Mouse (Mus musculus) hindbrain, embryonic 11.5 days (tissue): Measurements from ENCODE around the gene Gnaq. TPM values are rescaled to one million over a fixed set of nuclear protein-coding genes. Genes with fewer than 3 reads are reported as not detected.

Experiments used
- ATAC-seq: fragments of 200-750 bp; cut with Nextera tagmentation; 2 replicates; pipeline ENCODE4 v1.8.0; 2017; ENCODE audit warnings: mild to moderate bottlenecking, moderate TSS enrichment, moderate library complexity; ENCODE audit not compliant: low FRiP score
- DNase-seq: peaks from one replicate; pipeline ENCODE4 v3.0.0-alpha.2; 2015; ENCODE audit warnings: low spot score
- H3K27ac ChIP-seq: fragments of 300-500 bp; sonication (generic); 2 replicates; pipeline ENCODE4 v1.5.1; 2014; ENCODE audit warnings: mild to moderate bottlenecking, low read depth, low read length
- H3K27me3 ChIP-seq: fragments of 300-500 bp; sonication (generic); 2 replicates; pipeline ENCODE4 v1.6.1; 2014; ENCODE audit warnings: mild to moderate bottlenecking, low read length, moderate library complexity, mixed read lengths; ENCODE audit not compliant: control insufficient read depth, insufficient read depth
- H3K36me3 ChIP-seq: fragments of 300-500 bp; sonication (generic); 2 replicates; pipeline ENCODE4 v1.6.1; 2014; ENCODE audit warnings: mild to moderate bottlenecking, low read length, moderate library complexity, mixed read lengths; ENCODE audit not compliant: control insufficient read depth, insufficient read depth
- H3K4me1 ChIP-seq: fragments of 300-500 bp; sonication (generic); replicated peaks from 2 replicates; pipeline ENCODE4 v1.6.1; 2014; ENCODE audit warnings: low read length, mixed read lengths; ENCODE audit not compliant: control insufficient read depth, insufficient read depth
- H3K4me2 ChIP-seq: fragments of 300-500 bp; sonication (generic); replicated peaks from 2 replicates; pipeline ENCODE4 v1.6.1; 2014; ENCODE audit warnings: mild to moderate bottlenecking, low read depth, low read length
- H3K4me3 ChIP-seq: fragments of 300-500 bp; sonication (generic); 2 replicates; pipeline ENCODE4 v1.5.1; 2014; ENCODE audit warnings: low read depth, low read length
- H3K9ac ChIP-seq: fragments of 300-500 bp; sonication (generic); 2 replicates; pipeline ENCODE4 v1.6.1; 2014; ENCODE audit warnings: low read depth, low read length
- H3K9me3 ChIP-seq: fragments of 300-500 bp; sonication (generic); 2 replicates; pipeline ENCODE4 v1.6.1; 2016; ENCODE audit warnings: low read length; ENCODE audit not compliant: control insufficient read depth
- WGBS: fragments of 180-500 bp; shearing (Covaris S2); extraction: QIAGEN DNeasy Blood & Tissue Kit; methylation state at CpG from one replicate; pipeline ENCODE4 v1.1.7; 2014; 5-methylcytosine and 5-hydroxymethylcytosine counted together
- polyA plus RNA-seq: library from polyadenylated mRNA; unstranded; fragments of >200 nt; fragmentation: Nextera tagmentation; extraction: Ambion mirVana; gene quantifications from 2 replicates; pipeline ENCODE4 v1.2.1, GENCODE M21; 2014

The Gnaq gene
- polyA plus RNA-seq, 1 experiment from 2014 or later, result 23.2 TPM

DNA sequence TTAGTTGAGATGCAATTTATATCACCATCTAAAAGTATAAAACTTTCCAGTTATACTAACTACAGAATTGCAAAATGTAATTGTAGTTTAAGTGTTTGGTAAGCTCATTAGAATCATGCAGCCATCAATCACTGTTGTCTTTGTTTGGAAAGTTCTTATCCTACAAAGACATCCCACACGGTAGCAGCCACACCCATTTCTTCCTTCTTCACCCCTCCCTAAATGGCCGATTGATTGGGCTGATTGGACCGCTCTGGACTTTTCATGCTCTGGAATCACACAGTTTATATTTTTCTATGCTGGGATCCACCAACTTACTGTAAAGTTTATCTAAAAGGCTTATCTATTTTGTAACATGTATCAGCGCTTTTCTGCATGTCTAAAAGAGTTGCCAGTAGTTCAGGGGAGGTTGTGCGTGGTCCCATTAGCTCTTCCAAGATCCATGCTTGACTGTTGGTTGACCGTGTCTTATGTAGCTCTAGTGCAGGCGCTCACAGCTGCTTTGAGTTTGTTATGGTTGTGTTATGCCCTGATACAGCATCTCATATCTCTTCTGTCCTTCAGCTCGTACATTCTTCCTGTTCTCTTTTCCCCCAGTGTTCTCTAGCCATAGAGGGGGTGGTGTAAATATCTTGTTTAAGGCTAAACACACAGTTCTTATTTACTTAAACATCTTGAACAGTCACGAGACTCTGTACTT is 56.6 kb downstream of the Gnaq start:
- Histone ChIP-seq H3K4me2 (no peak overlapping the region), H3K27me3 (no peaks in the 10 kb centered on the region), H3K9ac (no peak overlapping the region), H3K36me3 (no peaks in the 10 kb centered on the region), H3K27ac (no peak overlapping the region), H3K9me3 (no peaks in the 10 kb centered on the region), H3K4me1 (no peaks in the 10 kb centered on the region), H3K4me3 (no peak overlapping the region)
- DNase-seq (no peak), ATAC-seq (no peak)
- 80% methylated on average over 9 of the region's 9 CpGs for WGBS

DNA sequence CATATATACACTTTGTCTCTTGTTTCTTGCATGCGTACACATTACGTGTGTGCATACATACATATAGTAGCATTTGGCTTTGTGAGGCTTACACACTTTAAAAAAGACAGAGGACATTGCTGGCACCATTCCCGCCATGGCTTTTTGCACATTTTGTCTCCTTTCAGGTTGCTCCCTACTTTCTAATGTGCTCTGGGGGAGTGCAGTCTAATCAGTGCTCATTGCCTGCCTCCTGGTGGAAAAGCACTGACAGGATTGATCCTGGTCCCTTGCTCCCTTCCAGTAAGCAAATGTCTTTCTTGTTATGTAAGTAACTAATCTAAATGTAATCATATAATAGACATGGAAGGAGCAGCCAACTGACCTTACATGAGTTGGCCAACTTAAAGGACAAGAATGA is 65.5 kb downstream of the Gnaq start:
- ATAC-seq (no peak), DNase-seq (no peak)
- no peaks in the 10 kb centered on the region for H3K9me3 ChIP-seq
- H3K4me1 ChIP-seq, result no peaks in the 10 kb centered on the region
- no peaks in the 10 kb centered on the region for H3K36me3 ChIP-seq
- H3K27me3 ChIP-seq, result no peaks in the 10 kb centered on the region
- no peak overlapping the region for H3K4me2 ChIP-seq
- no peak overlapping the region for H3K9ac ChIP-seq
- H3K4me3 ChIP-seq, result no peak overlapping the region
- WGBS, result 94% methylated on average over 3 of the region's 3 CpGs
- no peak overlapping the region for H3K27ac ChIP-seq

DNA sequence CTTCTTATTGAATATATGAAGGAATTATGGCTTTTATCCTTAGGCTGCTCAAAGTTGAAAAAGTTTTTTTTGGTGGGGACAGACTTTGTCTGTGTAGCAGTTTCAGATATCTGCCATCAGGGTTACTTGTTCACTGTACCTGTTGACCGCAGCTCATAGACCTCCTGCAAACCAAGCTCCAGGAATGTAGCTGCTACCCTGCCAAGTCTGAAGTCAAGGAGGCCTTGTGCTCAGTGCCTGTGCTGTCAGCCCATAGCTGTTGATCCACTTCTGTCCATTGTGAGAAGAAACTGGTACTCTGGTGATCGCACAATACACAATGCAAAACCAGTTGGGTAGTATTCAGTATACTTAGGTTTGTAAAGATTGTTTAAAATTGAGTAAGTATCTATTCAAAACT is 68.7 kb downstream of the Gnaq start:
- Histone ChIP-seq H3K9ac (no peak overlapping the region), H3K4me3 (no peak overlapping the region), H3K27ac (no peak overlapping the region), H3K4me1 (no peaks in the 10 kb centered on the region), H3K4me2 (no peak overlapping the region), H3K36me3 (no peaks in the 10 kb centered on the region), H3K9me3 (no peaks in the 10 kb centered on the region), H3K27me3 (no peaks in the 10 kb centered on the region)
- ATAC-seq, result no peak
- DNase-seq, result no peak
- 94% methylated on average over 2 of the region's 2 CpGs for WGBS

DNA sequence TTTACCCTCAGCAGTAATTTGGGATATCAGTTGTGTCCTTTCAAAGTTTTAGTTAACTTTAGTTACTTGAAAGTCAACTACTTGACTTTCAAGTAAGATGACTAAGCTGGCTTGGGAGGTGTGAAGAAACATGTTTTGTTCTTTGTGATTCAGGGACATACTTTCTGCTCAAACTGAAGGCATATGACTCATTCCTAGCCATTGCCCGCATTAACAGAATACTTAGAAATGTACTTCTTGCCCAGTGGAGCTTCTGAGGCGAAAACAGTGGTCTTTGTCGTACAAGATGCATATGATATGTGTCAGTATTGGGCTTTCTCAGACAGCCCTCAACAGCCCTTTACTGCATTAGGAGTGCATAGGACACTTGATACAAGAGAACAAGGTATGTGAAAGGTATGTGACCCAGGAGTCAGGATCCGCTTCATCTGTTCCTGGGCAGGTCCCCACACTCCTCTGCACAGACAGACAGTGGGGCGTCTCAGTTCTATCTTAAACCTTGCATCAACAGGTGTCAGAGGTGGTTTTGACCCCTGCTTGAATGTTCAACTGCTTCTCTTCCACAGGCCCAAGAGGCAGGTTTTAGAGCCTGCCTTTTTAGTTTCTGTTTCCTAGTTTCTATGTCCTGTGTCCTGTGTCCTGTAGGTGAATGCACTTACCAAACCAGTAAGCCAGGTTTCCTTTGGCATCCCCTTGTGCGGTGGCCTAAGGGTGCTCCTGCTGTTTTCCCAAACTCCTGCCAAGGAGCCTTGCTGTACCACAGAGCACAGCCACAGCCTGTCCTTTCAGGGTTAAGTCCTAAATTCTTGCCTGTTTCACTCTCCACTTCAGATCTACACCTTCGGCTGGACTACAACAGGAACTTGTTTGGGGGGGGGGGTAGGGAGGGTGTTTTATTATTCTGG is 72.4 kb downstream of the Gnaq start:
- WGBS, result 88% methylated on average over 7 of the region's 7 CpGs
- no peaks in the 10 kb centered on the region for H3K4me1 ChIP-seq
- H3K27ac ChIP-seq, result no peak overlapping the region
- no peak for DNase-seq
- no peak for ATAC-seq
- H3K27me3 ChIP-seq, result no peaks in the 10 kb centered on the region
- no peak overlapping the region for H3K4me3 ChIP-seq
- H3K9ac ChIP-seq, result no peak overlapping the region
- no peak overlapping the region for H3K4me2 ChIP-seq
- H3K9me3 ChIP-seq, result no peaks in the 10 kb centered on the region
- no peaks in the 10 kb centered on the region for H3K36me3 ChIP-seq

DNA sequence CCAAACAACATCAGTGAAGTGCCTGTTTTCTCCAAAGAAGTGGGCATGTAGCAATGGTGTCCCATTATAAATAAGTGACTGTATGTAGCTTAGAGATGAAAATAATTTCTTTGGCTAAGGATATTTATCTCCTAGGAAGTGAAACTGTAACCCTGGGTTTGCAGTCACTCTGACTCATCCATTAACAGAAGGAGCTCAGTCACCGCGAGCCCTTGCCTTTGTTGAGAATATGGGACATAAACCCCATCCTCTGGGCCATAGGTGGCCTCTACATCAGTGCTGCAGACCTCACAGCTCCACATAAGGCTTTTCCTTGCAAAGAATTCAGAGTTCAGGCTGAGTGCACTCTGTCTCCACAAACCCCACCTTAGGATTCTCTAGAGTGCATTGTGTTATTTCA is 77.0 kb downstream of the Gnaq start:
- no peak overlapping the region for H3K27ac ChIP-seq
- 91% methylated on average over 2 of the region's 2 CpGs for WGBS
- H3K36me3 ChIP-seq, result no peaks in the 10 kb centered on the region
- no peak overlapping the region for H3K9ac ChIP-seq
- H3K27me3 ChIP-seq, result no peaks in the 10 kb centered on the region
- ATAC-seq (no peak), DNase-seq (no peak)
- no peaks in the 10 kb centered on the region for H3K4me1 ChIP-seq
- no peaks in the 10 kb centered on the region for H3K9me3 ChIP-seq
- H3K4me3 ChIP-seq, result no peak overlapping the region
- H3K4me2 ChIP-seq, result no peak overlapping the region

DNA sequence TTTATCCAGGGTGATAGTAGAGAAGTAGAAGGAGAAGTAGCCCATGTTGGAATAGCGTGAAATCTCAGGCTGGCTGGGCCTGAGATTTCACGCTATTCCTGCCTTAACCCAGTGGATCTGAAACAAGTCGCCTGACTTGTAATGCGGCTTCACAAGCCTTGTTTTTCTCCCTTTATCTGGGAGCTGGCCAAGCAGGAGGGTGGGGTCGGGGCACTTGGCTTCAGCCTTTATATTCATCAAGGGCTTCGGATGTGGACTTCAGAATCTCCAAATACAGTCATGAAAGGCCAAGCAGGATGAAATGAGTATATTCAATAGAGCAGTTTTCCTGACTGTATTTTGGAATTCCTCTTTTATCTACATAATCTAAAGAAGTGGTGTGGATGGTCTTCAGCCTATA is 82.3 kb downstream of the Gnaq start:
- ATAC-seq (no peak), DNase-seq (no peak)
- Histone ChIP-seq H3K36me3 (no peaks in the 10 kb centered on the region), H3K9me3 (no peaks in the 10 kb centered on the region), H3K9ac (no peak overlapping the region), H3K4me2 (no peak overlapping the region), H3K27ac (no peak overlapping the region), H3K4me3 (no peak overlapping the region), H3K27me3 (no peaks in the 10 kb centered on the region), H3K4me1 (no peaks in the 10 kb centered on the region)
- WGBS, result 81% methylated on average over 6 of the region's 6 CpGs

DNA sequence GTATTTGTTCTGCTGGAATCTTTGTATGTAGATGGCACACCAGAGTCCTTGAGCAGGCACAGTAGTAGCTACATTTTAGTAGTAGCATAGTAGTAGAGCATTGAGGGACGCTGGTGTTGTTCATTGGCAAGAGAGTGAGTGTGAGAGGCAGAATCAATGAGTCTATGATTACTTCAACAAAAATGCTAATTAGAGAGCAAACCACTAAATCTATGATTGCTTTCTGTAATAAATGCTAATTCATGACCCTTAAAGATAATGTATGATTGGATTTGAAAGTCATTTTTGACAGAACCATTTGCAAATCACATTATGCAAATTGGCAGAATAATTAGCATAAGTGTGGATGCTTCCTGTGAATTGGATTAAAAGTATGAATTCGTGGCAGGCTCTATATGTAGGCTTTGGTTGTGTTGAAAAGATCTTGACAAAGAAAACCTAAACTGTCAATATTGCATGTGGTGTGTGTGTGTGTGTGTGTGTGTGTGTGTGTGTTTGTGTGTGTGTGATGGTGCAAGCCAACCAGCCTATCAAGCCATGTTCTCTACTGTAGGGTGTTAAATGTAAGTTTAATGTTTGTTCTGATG is 82.9 kb downstream of the Gnaq start:
- ATAC-seq (no peak), DNase-seq (no peak)
- Histone ChIP-seq H3K4me1 (no peaks in the 10 kb centered on the region), H3K27ac (no peak overlapping the region), H3K36me3 (no peaks in the 10 kb centered on the region), H3K9me3 (no peaks in the 10 kb centered on the region), H3K4me3 (no peak overlapping the region), H3K9ac (no peak overlapping the region), H3K4me2 (no peak overlapping the region), H3K27me3 (no peaks in the 10 kb centered on the region)
- WGBS, result 86% methylated on average over 2 of the region's 2 CpGs

DNA sequence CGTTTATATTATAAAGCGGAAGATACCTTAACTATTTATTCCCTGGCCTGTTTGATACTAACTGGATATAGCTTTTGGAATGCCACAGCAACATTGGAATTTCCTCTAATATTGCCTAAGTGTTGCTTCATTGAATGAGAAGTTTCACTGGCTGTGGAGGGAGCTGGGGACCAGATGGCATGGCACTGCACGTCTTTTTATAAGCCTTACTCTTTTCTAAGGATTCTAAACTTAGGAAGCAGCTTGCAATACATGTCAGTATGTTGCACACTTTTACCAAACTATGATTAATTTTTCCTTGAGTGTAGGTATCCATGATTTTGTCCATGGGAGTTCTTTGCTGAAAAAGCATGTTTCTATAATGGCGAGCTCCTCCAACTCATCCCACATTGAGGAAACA is 87.3 kb downstream of the Gnaq start:
- no peak overlapping the region for H3K9ac ChIP-seq
- no peaks in the 10 kb centered on the region for H3K36me3 ChIP-seq
- WGBS, result 90% methylated on average over 4 of the region's 4 CpGs
- no peak overlapping the region for H3K4me2 ChIP-seq
- H3K9me3 ChIP-seq, result no peaks in the 10 kb centered on the region
- H3K4me1 ChIP-seq, result no peaks in the 10 kb centered on the region
- H3K27me3 ChIP-seq, result no peaks in the 10 kb centered on the region
- ATAC-seq (no peak), DNase-seq (no peak)
- no peak overlapping the region for H3K4me3 ChIP-seq
- H3K27ac ChIP-seq, result no peak overlapping the region
